Mouse (Mus musculus): Measurements from ENCODE around the gene Mrps6. TPM values are rescaled to one million over a fixed set of nuclear protein-coding genes. Genes with fewer than 3 reads are reported as not detected.

Mrps6 gene
- polyA plus RNA-seq, 1 experiment from 2014 or later, result 128 TPM

- Histone ChIP-seq H3K9me3 (replicated peaks; ENCODE audit: control insufficient read depth, low read length) (peaks cover 4% of the 10 kb centered on the region), H3K4me2 (ENCODE audit: low read depth, low read length) (peak overlapping the region; percentile 93), H3K4me1 (ENCODE audit: control insufficient read depth, insufficient read depth, low read length) (peaks cover 16% of the 10 kb centered on the region), H3K27ac (ENCODE audit: low read length) (peak overlapping the region; percentile 73), H3K36me3 (ENCODE audit: control insufficient read depth, insufficient read depth) (peaks cover 13% of the 10 kb centered on the region), H3K4me3 (ENCODE audit: low read length) (peak overlapping the region; percentile 97), H3K27me3 (ENCODE audit: control insufficient read depth, insufficient read depth, low read length) (no peaks in the 10 kb centered on the region), H3K9ac (ENCODE audit: low read length) (peak overlapping the region; percentile 93)
- ATAC-seq (replicated peaks; ENCODE audit: extremely low read depth, insufficient read depth, low FRiP score), result peak; percentile 8; the same call in 1 of the 2 replicates
- 3% methylated on average over 53 of the region's 63 CpGs for WGBS
Observed at GRCm38 (mm10) chr16:92058644-92059620, 862 bp downstream of the Mrps6 start.

- no peaks in the 10 kb centered on the region for H3K9me3 ChIP-seq (replicated peaks; ENCODE audit: control insufficient read depth, low read length)
- 75% methylated on average over 3 of the region's 3 CpGs for WGBS
- H3K36me3 ChIP-seq (ENCODE audit: control insufficient read depth, insufficient read depth), result peaks cover 13% of the 10 kb centered on the region
- peak overlapping the region; percentile 93 for H3K4me2 ChIP-seq (ENCODE audit: low read depth, low read length)
- H3K9ac ChIP-seq (ENCODE audit: low read length), result no peak overlapping the region
- peaks cover 19% of the 10 kb centered on the region for H3K4me1 ChIP-seq (ENCODE audit: control insufficient read depth, insufficient read depth, low read length)
- no peak overlapping the region for H3K27ac ChIP-seq (ENCODE audit: low read length)
- 0 out of 2 replicates have a peak overlapping the region, but pooled peaks have one; percentile 3 for H3K4me3 ChIP-seq (ENCODE audit: low read length)
- no peaks in the 10 kb centered on the region for H3K27me3 ChIP-seq (ENCODE audit: control insufficient read depth, insufficient read depth, low read length)
- no peak for ATAC-seq (replicated peaks; ENCODE audit: extremely low read depth, insufficient read depth, low FRiP score)
Observed at GRCm38 (mm10) chr16:92060213-92060612, 2.1 kb downstream of the Mrps6 start.

GRCm38 (mm10) chr16:92061586-92061985 lies 3.5 kb downstream of the Mrps6 start:
- Histone ChIP-seq H3K4me2 (ENCODE audit: low read depth, low read length) (no peak overlapping the region), H3K4me1 (ENCODE audit: control insufficient read depth, insufficient read depth, low read length) (peaks cover 16% of the 10 kb centered on the region), H3K9ac (ENCODE audit: low read length) (no peak overlapping the region), H3K27ac (ENCODE audit: low read length) (no peak overlapping the region), H3K27me3 (ENCODE audit: control insufficient read depth, insufficient read depth, low read length) (no peaks in the 10 kb centered on the region), H3K9me3 (replicated peaks; ENCODE audit: control insufficient read depth, low read length) (no peaks in the 10 kb centered on the region), H3K4me3 (ENCODE audit: low read length) (no peak overlapping the region), H3K36me3 (ENCODE audit: control insufficient read depth, insufficient read depth) (peaks cover 13% of the 10 kb centered on the region)
- ATAC-seq (replicated peaks; ENCODE audit: extremely low read depth, insufficient read depth, low FRiP score), result no peak
- 90% methylated on average over 7 of the region's 7 CpGs for WGBS

GRCm38 (mm10) chr16:92062832-92063231 lies 4.8 kb downstream of the Mrps6 start:
- ATAC-seq (replicated peaks; ENCODE audit: extremely low read depth, insufficient read depth, low FRiP score), result no peak
- WGBS, result 95% methylated on average over 1 of the region's 1 CpGs
- H3K4me3 ChIP-seq (ENCODE audit: low read length), result no peak overlapping the region

GRCm38 (mm10) chr16:92064801-92065200 lies 6.7 kb downstream of the Mrps6 start:
- Histone ChIP-seq H3K27ac (ENCODE audit: low read length) (no peak overlapping the region), H3K9ac (ENCODE audit: low read length) (no peak overlapping the region), H3K36me3 (ENCODE audit: control insufficient read depth, insufficient read depth) (peaks cover 23% of the 10 kb centered on the region), H3K4me1 (ENCODE audit: control insufficient read depth, insufficient read depth, low read length) (peaks cover 8% of the 10 kb centered on the region), H3K9me3 (replicated peaks; ENCODE audit: control insufficient read depth, low read length) (no peaks in the 10 kb centered on the region), H3K27me3 (ENCODE audit: control insufficient read depth, insufficient read depth, low read length) (no peaks in the 10 kb centered on the region), H3K4me3 (ENCODE audit: low read length) (no peak overlapping the region), H3K4me2 (ENCODE audit: low read depth, low read length) (no peak overlapping the region)
- ATAC-seq (replicated peaks; ENCODE audit: extremely low read depth, insufficient read depth, low FRiP score), result no peak
- WGBS, result 75% methylated on average over 2 of the region's 2 CpGs

More at GRCm38 (mm10) chr16:92062832-92063231, 4.8 kb downstream of the Mrps6 start:
- Histone ChIP-seq H3K9ac (ENCODE audit: low read length) (no peak overlapping the region), H3K4me1 (ENCODE audit: control insufficient read depth, insufficient read depth, low read length) (peaks cover 12% of the 10 kb centered on the region), H3K36me3 (ENCODE audit: control insufficient read depth, insufficient read depth) (peaks cover 19% of the 10 kb centered on the region), H3K4me2 (ENCODE audit: low read depth, low read length) (no peak overlapping the region), H3K27me3 (ENCODE audit: control insufficient read depth, insufficient read depth, low read length) (no peaks in the 10 kb centered on the region), H3K9me3 (replicated peaks; ENCODE audit: control insufficient read depth, low read length) (no peaks in the 10 kb centered on the region), H3K27ac (ENCODE audit: low read length) (no peak overlapping the region)

GRCm38 (mm10) chr16:92070338-92070737 lies 12.3 kb downstream of the Mrps6 start:
- H3K36me3 ChIP-seq (ENCODE audit: control insufficient read depth, insufficient read depth), result peaks cover 14% of the 10 kb centered on the region
- no peak overlapping the region for H3K27ac ChIP-seq (ENCODE audit: low read length)
- H3K9ac ChIP-seq (ENCODE audit: low read length), result no peak overlapping the region
- no peaks in the 10 kb centered on the region for H3K27me3 ChIP-seq (ENCODE audit: control insufficient read depth, insufficient read depth, low read length)
- 79% methylated on average over 8 of the region's 8 CpGs for WGBS
- no peaks in the 10 kb centered on the region for H3K4me1 ChIP-seq (ENCODE audit: control insufficient read depth, insufficient read depth, low read length)
- no peak for ATAC-seq (replicated peaks; ENCODE audit: extremely low read depth, insufficient read depth, low FRiP score)
- H3K9me3 ChIP-seq (replicated peaks; ENCODE audit: control insufficient read depth, low read length), result no peaks in the 10 kb centered on the region
- no peak overlapping the region for H3K4me3 ChIP-seq (ENCODE audit: low read length)
- H3K4me2 ChIP-seq (ENCODE audit: low read depth, low read length), result no peak overlapping the region

- Histone ChIP-seq H3K4me1 (ENCODE audit: control insufficient read depth, insufficient read depth, low read length) (no peaks in the 10 kb centered on the region), H3K4me3 (ENCODE audit: low read length) (no peak overlapping the region), H3K9ac (ENCODE audit: low read length) (no peak overlapping the region), H3K4me2 (ENCODE audit: low read depth, low read length) (no peak overlapping the region), H3K36me3 (ENCODE audit: control insufficient read depth, insufficient read depth) (peaks cover 18% of the 10 kb centered on the region), H3K27me3 (ENCODE audit: control insufficient read depth, insufficient read depth, low read length) (no peaks in the 10 kb centered on the region), H3K9me3 (replicated peaks; ENCODE audit: control insufficient read depth, low read length) (no peaks in the 10 kb centered on the region), H3K27ac (ENCODE audit: low read length) (no peak overlapping the region)
- no peak for ATAC-seq (replicated peaks; ENCODE audit: extremely low read depth, insufficient read depth, low FRiP score)
- WGBS, result 91% methylated on average over 8 of the region's 8 CpGs
Observed at GRCm38 (mm10) chr16:92076797-92077196, 18.7 kb downstream of the Mrps6 start.

GRCm38 (mm10) chr16:92083771-92084453 lies 25.8 kb downstream of the Mrps6 start:
- Histone ChIP-seq H3K9ac (ENCODE audit: low read length) (no peak overlapping the region), H3K9me3 (replicated peaks; ENCODE audit: control insufficient read depth, low read length) (no peaks in the 10 kb centered on the region), H3K4me3 (ENCODE audit: low read length) (no peak overlapping the region), H3K27me3 (ENCODE audit: control insufficient read depth, insufficient read depth, low read length) (no peaks in the 10 kb centered on the region), H3K4me1 (ENCODE audit: control insufficient read depth, insufficient read depth, low read length) (no peaks in the 10 kb centered on the region), H3K27ac (ENCODE audit: low read length) (no peak overlapping the region), H3K4me2 (ENCODE audit: low read depth, low read length) (no peak overlapping the region), H3K36me3 (ENCODE audit: control insufficient read depth, insufficient read depth) (peaks cover 10% of the 10 kb centered on the region)
- no peak for ATAC-seq (replicated peaks; ENCODE audit: extremely low read depth, insufficient read depth, low FRiP score)
- 81% methylated on average over 10 of the region's 10 CpGs for WGBS

- Histone ChIP-seq H3K9ac (ENCODE audit: low read length) (no peak overlapping the region), H3K9me3 (replicated peaks; ENCODE audit: control insufficient read depth, low read length) (no peaks in the 10 kb centered on the region), H3K27me3 (ENCODE audit: control insufficient read depth, insufficient read depth, low read length) (no peaks in the 10 kb centered on the region), H3K4me2 (ENCODE audit: low read depth, low read length) (no peak overlapping the region), H3K4me1 (ENCODE audit: control insufficient read depth, insufficient read depth, low read length) (no peaks in the 10 kb centered on the region), H3K27ac (ENCODE audit: low read length) (no peak overlapping the region), H3K36me3 (ENCODE audit: control insufficient read depth, insufficient read depth) (no peaks in the 10 kb centered on the region), H3K4me3 (ENCODE audit: low read length) (no peak overlapping the region)
- no peak for ATAC-seq (replicated peaks; ENCODE audit: extremely low read depth, insufficient read depth, low FRiP score)
- WGBS, result 56% methylated on average over 3 of the region's 3 CpGs
Observed at GRCm38 (mm10) chr16:92089225-92089624, 31.2 kb downstream of the Mrps6 start.
